Mouse (Mus musculus): ENCODE results near the gene Wdfy1.

Gene Wdfy1

GRCm38 (mm10) chr1:79657411-79657810 is 118.5 kb downstream of the Wdfy1 start:
- DNase-seq (ENCODE audit: low read depth, low spot score), result no peak

- no peak for DNase-seq (ENCODE audit: low read depth, low spot score)
Observed at GRCm38 (mm10) chr1:79655819-79656555, 120.0 kb downstream of the Wdfy1 start.

GRCm38 (mm10) chr1:79654948-79655347 is 121.0 kb downstream of the Wdfy1 start:
- no peak for DNase-seq (ENCODE audit: low read depth, low spot score)
